Mouse (Mus musculus) spleen, adult 2 months (tissue): Measurements from ENCODE around the gene Sema6d.

ENCODE experiments used
- CTCF ChIP-seq: fragments of 200-500 bp; IDR thresholded peaks from 2 replicates; pipeline ENCODE4 v1.5.1; 2011; ENCODE audit warnings: mild to moderate bottlenecking, inconsistent platforms; ENCODE audit not compliant: insufficient read depth, insufficient read length, insufficient replicate concordance; ENCODE audit errors: extremely low read depth
- POLR2A ChIP-seq: fragments of 200-500 bp; IDR thresholded peaks from 2 replicates; pipeline ENCODE4 v1.6.1; 2011; ENCODE audit warnings: low read depth, low read length, inconsistent platforms

- TF ChIP-seq CTCF (no peak), POLR2A (no peak)
Measured at GRCm38 (mm10) chr2:124235237-124236055, 145.7 kb downstream of the Sema6d start.
